Mouse (Mus musculus) G1E (cell line): ENCODE results near the gene Mxi1. TPM values are rescaled to one million over a fixed set of nuclear protein-coding genes. Genes with fewer than 3 reads are reported as not detected.

Source experiments
- ATAC-seq: 2 replicates; pipeline ENCODE4 v1.8.0; 2016; ENCODE audit warnings: mild to moderate bottlenecking; ENCODE audit not compliant: insufficient number of reproducible peaks, poor library complexity, low FRiP score, severe bottlenecking; ENCODE audit errors: extremely low read depth
- DNase-seq: peaks from one replicate; pipeline ENCODE4 v3.0.0; 2012; ENCODE audit warnings: low spot score
- H3K27me3 ChIP-seq: 2 replicates; pipeline ENCODE4 v1.6.1; 2012; ENCODE audit warnings: mild to moderate bottlenecking, low read length, inconsistent platforms; ENCODE audit not compliant: insufficient read depth
- H3K36me3 ChIP-seq: replicated peaks from 2 replicates; pipeline ENCODE3; 2012; ENCODE audit warnings: mild to moderate bottlenecking, inconsistent platforms
- H3K4me1 ChIP-seq: 2 replicates; pipeline ENCODE4 v1.6.1; 2012; ENCODE audit warnings: low read depth, low read length, inconsistent platforms, mixed read lengths; ENCODE audit not compliant: insufficient read depth
- H3K4me3 ChIP-seq: 2 replicates; pipeline ENCODE4 v1.5.1; 2012; ENCODE audit warnings: low read depth, mild to moderate bottlenecking, inconsistent platforms, low read length, moderate library complexity, mixed read lengths
- H3K9me3 ChIP-seq: replicated peaks from 2 replicates; pipeline ENCODE4 v1.6.1; 2012; ENCODE audit warnings: inconsistent platforms
- CTCF ChIP-seq: IDR thresholded peaks from 2 replicates; pipeline ENCODE4 v1.5.1; 2012; ENCODE audit warnings: low read depth, low read length, inconsistent platforms, mixed read lengths
- GATA1 ChIP-seq: IDR thresholded peaks from 2 replicates; pipeline ENCODE4 v1.6.1; 2012; ENCODE audit warnings: borderline replicate concordance, low read length, inconsistent platforms, mixed read lengths
- GATA2 ChIP-seq: IDR thresholded peaks from 2 replicates; pipeline ENCODE4 v1.6.1; 2012; ENCODE audit warnings: low read depth, low read length, inconsistent platforms, borderline replicate concordance
- POLR2AphosphoS5 ChIP-seq: IDR thresholded peaks from 2 replicates; pipeline ENCODE4 v1.6.1; 2012; ENCODE audit warnings: low read depth, low read length, inconsistent platforms; ENCODE audit not compliant: insufficient replicate concordance
- TAL1 ChIP-seq: conservative IDR thresholded peaks from 2 replicates; pipeline ENCODE4 v1.6.1; 2012; ENCODE audit warnings: low read depth, low read length, inconsistent platforms, mixed read lengths
- polyA plus RNA-seq: library from polyadenylated mRNA; stranded (reverse); fragments of >175 nt; gene quantifications from 2 replicates; pipeline ENCODE4 v1.2.3, GENCODE M21; 2012
- total RNA-seq, 2 experiments: library from RNA; stranded (forward) in 1 of 2; stranded (reverse) in 1 of 2; fragments of 200-1000 nt in 1 of 2; fragments of >200 nt in 1 of 2; fragmentation: Nextera tagmentation in 1 of 2; gene quantifications; 2 replicates each; pipeline ENCODE4 v1.2.3; 2014 to 2017

Gene Mxi1
- total and polyA plus RNA-seq, 3 experiments, result 20.5 to 74.6 (median 47.1) TPM

DNA sequence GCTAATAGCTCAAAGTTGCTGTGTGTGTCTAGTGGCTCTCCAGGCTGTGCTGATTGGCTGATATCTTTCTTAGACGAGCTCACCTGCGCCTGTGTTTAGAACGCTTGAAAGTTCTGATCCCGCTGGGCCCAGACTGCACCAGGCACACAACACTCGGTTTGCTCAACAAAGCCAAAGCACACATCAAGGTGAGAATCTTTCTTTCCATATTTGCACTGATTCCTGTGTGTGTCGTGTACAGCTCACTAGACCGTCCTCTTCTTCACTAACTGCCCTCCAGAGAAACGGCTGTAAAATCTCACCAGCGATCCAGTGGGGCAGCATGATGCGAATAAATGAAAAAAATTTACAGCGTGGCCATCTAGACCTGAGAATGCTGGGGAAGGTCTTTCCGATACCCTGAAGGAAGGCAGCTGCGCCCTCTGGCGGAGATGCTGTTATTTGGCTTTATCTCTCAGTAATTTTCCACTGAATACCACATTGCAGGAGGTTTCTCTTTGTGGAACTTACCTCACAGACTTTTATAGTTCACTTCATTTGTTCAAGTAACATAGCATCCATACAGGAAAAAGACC lies 59.2 kb downstream of the Mxi1 start:
- Histone ChIP-seq H3K4me1 (peaks cover 7% of the 10 kb centered on the region; the same call in 1 of the 2 replicates), H3K9me3 (no peaks in the 10 kb centered on the region), H3K4me3 (no peak overlapping the region), H3K27me3 (no peaks in the 10 kb centered on the region), H3K36me3 (peaks cover 57% of the 10 kb centered on the region)
- ATAC-seq, result no peak
- DNase-seq, result peak; percentile 41
- TF ChIP-seq CTCF, result peak; percentile 65
- no peak for TF ChIP-seq GATA1

DNA sequence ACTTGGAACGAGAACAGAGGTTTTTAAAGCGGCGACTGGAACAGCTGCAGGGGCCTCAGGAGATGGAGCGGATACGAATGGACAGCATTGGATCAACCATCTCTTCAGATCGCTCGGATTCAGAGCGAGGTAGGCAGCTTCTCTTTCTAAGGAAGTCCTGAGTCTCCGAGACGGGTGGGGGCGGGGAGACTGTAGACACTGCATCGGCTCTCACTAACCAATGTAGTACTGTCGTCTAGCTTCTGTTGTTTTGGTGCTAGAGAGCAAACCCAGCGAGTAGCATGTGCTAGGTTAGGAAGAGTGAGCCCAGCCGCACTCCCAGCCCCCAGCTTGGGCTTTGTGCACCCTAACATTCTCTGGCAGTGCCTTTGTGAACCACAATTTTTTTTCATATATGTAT lies 59.9 kb downstream of the Mxi1 start:
- no peaks in the 10 kb centered on the region for H3K9me3 ChIP-seq
- ATAC-seq (no peak), DNase-seq (no peak)
- H3K36me3 ChIP-seq, result peaks cover 63% of the 10 kb centered on the region
- no peak overlapping the region for H3K4me3 ChIP-seq
- H3K4me1 ChIP-seq, result peaks cover 7% of the 10 kb centered on the region; the same call in 1 of the 2 replicates
- no peaks in the 10 kb centered on the region for H3K27me3 ChIP-seq
- TF ChIP-seq POLR2AphosphoS5, result no peak

DNA sequence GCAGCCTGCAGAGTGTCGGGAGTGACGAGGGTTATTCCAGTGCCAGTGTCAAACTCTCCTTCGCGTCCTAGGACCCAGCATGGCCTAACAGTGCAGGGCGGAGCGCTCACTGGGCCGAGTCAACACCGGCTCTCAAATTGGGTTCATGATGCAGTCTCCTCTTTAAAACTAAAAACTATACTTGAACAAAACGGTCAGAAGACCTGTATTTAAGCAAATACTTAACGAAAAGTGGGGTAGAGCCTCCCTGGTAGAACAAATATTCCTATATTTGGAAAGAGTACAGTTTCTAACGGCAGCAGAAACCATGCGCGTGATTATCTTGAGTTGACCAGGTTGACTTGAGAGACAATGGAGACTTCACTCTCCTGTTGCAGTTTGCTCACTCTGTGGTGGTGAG lies 61.3 kb downstream of the Mxi1 start, which contains the start of gene Gm10197:
TSS of gene Gm10197 (minus strand) at position 101 of the 400 bp plus-strand sequence.
- DNase-seq, result no peak
- no peaks in the 10 kb centered on the region for H3K27me3 ChIP-seq
- no peak for TF ChIP-seq CTCF
- no peak for TF ChIP-seq POLR2AphosphoS5
- no peak for TF ChIP-seq TAL1
- no peak for TF ChIP-seq GATA1
- no peak for TF ChIP-seq GATA2
- ATAC-seq, result no peak
- H3K9me3 ChIP-seq, result no peaks in the 10 kb centered on the region
- no peak within 1 kb of the TSS for H3K4me3 ChIP-seq
- H3K36me3 ChIP-seq, result peaks cover 71% of the 10 kb centered on the region
- H3K4me1 ChIP-seq, result peaks cover 7% of the 10 kb centered on the region; the same call in 1 of the 2 replicates

DNA sequence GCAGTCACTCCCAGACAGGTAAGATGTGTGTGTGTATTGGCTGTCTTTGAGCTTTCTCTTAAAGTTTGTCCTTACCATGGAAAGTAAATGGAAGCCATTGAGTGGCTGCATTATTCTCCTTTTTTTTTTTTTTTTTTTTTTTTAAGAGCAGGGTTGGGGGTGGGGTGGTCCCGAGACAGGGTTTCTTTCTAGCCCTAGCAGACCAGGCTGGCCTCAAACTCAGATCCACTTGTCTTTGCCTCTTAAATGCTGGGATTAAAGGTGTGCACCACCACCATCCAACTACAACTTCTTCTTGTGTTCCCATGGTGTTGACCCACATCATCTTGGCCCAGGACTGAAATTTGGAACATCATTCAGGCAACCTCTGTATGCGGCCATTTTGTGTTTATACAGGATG lies 63.3 kb downstream of the Mxi1 start:
- no peak overlapping the region for H3K4me3 ChIP-seq
- no peaks in the 10 kb centered on the region for H3K9me3 ChIP-seq
- DNase-seq (no peak), ATAC-seq (no peak)
- H3K36me3 ChIP-seq, result peaks cover 78% of the 10 kb centered on the region
- TF ChIP-seq GATA2 (no peak), POLR2AphosphoS5 (no peak), CTCF (no peak), TAL1 (no peak), GATA1 (no peak)
- H3K4me1 ChIP-seq, result peaks cover 7% of the 10 kb centered on the region; the same call in 1 of the 2 replicates
- H3K27me3 ChIP-seq, result no peaks in the 10 kb centered on the region

- no peaks in the 10 kb centered on the region for H3K27me3 ChIP-seq
- no peaks in the 10 kb centered on the region; the same call in 1 of the 2 replicates for H3K4me1 ChIP-seq
- peaks cover 72% of the 10 kb centered on the region for H3K36me3 ChIP-seq
- no peak for TF ChIP-seq CTCF
- no peak for TF ChIP-seq GATA2
- TF ChIP-seq GATA1, result no peak
- TF ChIP-seq POLR2AphosphoS5, result no peak
- TF ChIP-seq TAL1, result no peak
- no peak overlapping the region for H3K4me3 ChIP-seq
- ATAC-seq (no peak), DNase-seq (no peak)
- H3K9me3 ChIP-seq, result no peaks in the 10 kb centered on the region
Measured at GRCm38 (mm10) chr19:53375299-53375698, 65.0 kb downstream of the Mxi1 start.

GRCm38 (mm10) chr19:53375816-53376215 lies 65.5 kb downstream of the Mxi1 start:
- no peak for DNase-seq
- H3K4me1 ChIP-seq, result no peaks in the 10 kb centered on the region; the same call in 1 of the 2 replicates
- TF ChIP-seq GATA2 (no peak), TAL1 (no peak), POLR2AphosphoS5 (no peak), CTCF (no peak)
- H3K36me3 ChIP-seq, result peaks cover 73% of the 10 kb centered on the region
- ATAC-seq, result no peak
- no peaks in the 10 kb centered on the region for H3K9me3 ChIP-seq
- H3K4me3 ChIP-seq, result no peak overlapping the region
- H3K27me3 ChIP-seq, result no peaks in the 10 kb centered on the region

GRCm38 (mm10) chr19:53377652-53378051 lies 67.3 kb downstream of the Mxi1 start:
- no peak for TF ChIP-seq CTCF
- TF ChIP-seq GATA2, result no peak
- no peak for TF ChIP-seq TAL1
- no peak for TF ChIP-seq GATA1
- TF ChIP-seq POLR2AphosphoS5, result no peak
- no peak for ATAC-seq
- no peak overlapping the region for H3K4me3 ChIP-seq
- H3K4me1 ChIP-seq, result peaks cover 4% of the 10 kb centered on the region; the same call in 1 of the 2 replicates
- no peaks in the 10 kb centered on the region for H3K27me3 ChIP-seq
- no peak for DNase-seq
- peaks cover 76% of the 10 kb centered on the region for H3K36me3 ChIP-seq
- H3K9me3 ChIP-seq, result no peaks in the 10 kb centered on the region
